Mouse (Mus musculus) liver, adult 2 months (tissue): ENCODE measurements around the gene Gm28510. TPM values are rescaled to one million over a fixed set of nuclear protein-coding genes. Genes with fewer than 3 reads are reported as not detected.
"Not testable (repeated sequence)": the region's sequence is repeated elsewhere in the genome, so short reads cannot be mapped to it uniquely, and the experiment has no call there.

Experiments
- DNase-seq: peaks from one replicate; pipeline ENCODE4 v3.0.0-alpha.2; 2011; ENCODE audit warnings: low read depth, low spot score; ENCODE audit errors: extremely low read depth
- H3K27ac ChIP-seq: fragments of 200-500 bp; replicated peaks from 2 replicates; pipeline ENCODE4 v1.5.1; 2012; ENCODE audit warnings: low read depth, mild to moderate bottlenecking, control low read depth, inconsistent platforms, low read length; ENCODE audit not compliant: insufficient read depth
- H3K27me3 ChIP-seq: fragments of 200-500 bp; 2 replicates; pipeline ENCODE4 v1.6.1; 2012; ENCODE audit warnings: mild to moderate bottlenecking, moderate library complexity, low read length, inconsistent platforms; ENCODE audit not compliant: control insufficient read depth, insufficient read depth
- H3K36me3 ChIP-seq: fragments of 200-500 bp; 2 replicates; pipeline ENCODE4 v1.6.1; 2012; ENCODE audit warnings: low read length, inconsistent platforms; ENCODE audit not compliant: control insufficient read depth, insufficient read depth
- H3K4me1 ChIP-seq: fragments of 200-500 bp; 2 replicates; pipeline ENCODE4 v1.6.1; 2011; ENCODE audit warnings: low read length; ENCODE audit not compliant: control insufficient read depth, insufficient read depth
- H3K4me3 ChIP-seq: fragments of 200-500 bp; 2 replicates; pipeline ENCODE4 v1.5.1; 2011; ENCODE audit warnings: low read depth, mild to moderate bottlenecking, control low read depth, low read length, moderate library complexity; ENCODE audit not compliant: insufficient read depth
- H3K79me2 ChIP-seq: fragments of 200-500 bp; 2 replicates; pipeline ENCODE4 v1.6.1; 2012; ENCODE audit warnings: inconsistent platforms, mild to moderate bottlenecking, low read length, moderate library complexity; ENCODE audit not compliant: control insufficient read depth, insufficient read depth
- H3K9ac ChIP-seq: fragments of 200-500 bp; 2 replicates; pipeline ENCODE4 v1.6.1; 2012; ENCODE audit warnings: low read depth, mild to moderate bottlenecking, control low read depth, inconsistent platforms, low read length
- WGBS: fragments of 180-500 bp; shearing (Covaris S2); methylation state at CpG from one replicate; pipeline ENCODE4 v1.1.7; 2018; 5-methylcytosine and 5-hydroxymethylcytosine counted together
- polyA plus RNA-seq: library from polyadenylated mRNA; depleted of rRNA; stranded (reverse); fragments of >200 nt; gene quantifications from 2 replicates; pipeline ENCODE4 v1.2.3, GENCODE M21; 2012; rRNA removed
- total RNA-seq: library from RNA; depleted of rRNA; stranded (reverse); fragments of >200 nt; gene quantifications from 2 replicates; pipeline ENCODE4 v1.2.3, GENCODE M21; 2014; rRNA removed

The Gm28510 gene
- total RNA-seq (not detected in 2 replicates), polyA plus RNA-seq (not detected in 2 replicates)

- not testable (repeated sequence) for H3K4me1 ChIP-seq, H3K79me2 ChIP-seq, H3K4me3 ChIP-seq, H3K9ac ChIP-seq, DNase-seq, H3K36me3 ChIP-seq, H3K27ac ChIP-seq, H3K27me3 ChIP-seq
- no CpG with 5 or more reads among the region's 6 CpGs for WGBS
Measured at GRCm38 (mm10) chrY:10412437-10412836, at the start of gene Gm28510. Gene Gm28510, plus strand, starts transcription at chrY:10412737.

Other genes starting within 250 kb of the Gm28510 start
- gene Gm20834, start 88.1 kb upstream of the Gm28510 start, total RNA-seq: not detected in 2 replicates
- gene Gm20834, start 88.1 kb upstream of the Gm28510 start, polyA plus RNA-seq: not detected in 2 replicates
- gene Gm20737, start 123.3 kb downstream of the Gm28510 start, total RNA-seq: not detected in 2 replicates
- not detected in 2 replicates for gene Gm20737, start 123.3 kb downstream of the Gm28510 start, polyA plus RNA-seq
- gene Gm21775, start 140.7 kb downstream of the Gm28510 start, total RNA-seq: not detected in 2 replicates
- not detected in 2 replicates for gene Gm21775, start 140.7 kb downstream of the Gm28510 start, polyA plus RNA-seq
- not detected in 2 replicates for gene Gm21900, start 203.6 kb downstream of the Gm28510 start, total RNA-seq
- not detected in 2 replicates for gene Gm21900, start 203.6 kb downstream of the Gm28510 start, polyA plus RNA-seq